Mouse (Mus musculus) brain, embryonic 14.5 days (tissue): ENCODE results near the gene C8g.

Source experiments
- CTCF ChIP-seq: fragments of 200-500 bp; IDR thresholded peaks from 2 replicates; pipeline ENCODE4 v1.5.1; 2012; ENCODE audit warnings: inconsistent platforms, mild to moderate bottlenecking, moderate library complexity, borderline replicate concordance; ENCODE audit not compliant: insufficient read depth, insufficient read length; ENCODE audit errors: extremely low read depth
- POLR2A ChIP-seq: fragments of 200-500 bp; IDR thresholded peaks from 2 replicates; pipeline ENCODE4 v1.6.1; 2012; ENCODE audit warnings: mild to moderate bottlenecking, inconsistent platforms, borderline replicate concordance; ENCODE audit not compliant: poor library complexity, insufficient read depth, insufficient read length, severe bottlenecking; ENCODE audit errors: extremely low read depth

DNA sequence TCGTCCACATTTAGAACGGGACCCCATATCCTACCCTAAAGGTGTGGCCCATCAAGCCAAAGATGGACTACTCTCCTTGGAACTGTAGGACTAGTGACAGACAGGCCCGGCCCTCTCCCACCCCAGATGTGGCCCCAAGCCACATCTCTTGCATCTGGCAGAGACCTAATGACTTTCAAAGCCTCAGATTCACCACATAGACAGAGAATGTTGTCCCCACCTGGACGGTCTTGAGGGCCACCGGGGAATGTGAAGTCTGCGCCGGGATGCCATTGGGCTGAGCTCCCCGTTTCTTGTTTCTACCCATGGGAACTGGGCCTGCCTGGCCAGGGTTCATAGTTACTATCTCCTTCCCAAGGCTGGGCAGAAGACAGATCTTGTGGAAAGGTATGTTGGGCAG is 24.0 kb downstream of the C8g start:
- TF ChIP-seq CTCF (no peak), POLR2A (no peak)
